Mouse (Mus musculus): ENCODE measurements around the gene Lmna.

Lmna gene

GRCm38 (mm10) chr3:88509692-88510420 is at the start of gene Lmna:
TSS of gene Lmna (minus strand) at chr3:88509956.
- DNase-seq (ENCODE audit: low read depth in 2 of 2, low spot score in 2 of 2): peak; percentile 98

GRCm38 (mm10) chr3:88556616-88557015 is 46.9 kb upstream of the Lmna start:
- no peak for DNase-seq (ENCODE audit: low read depth in 2 of 2, low spot score in 2 of 2)

- no peak for DNase-seq (ENCODE audit: low read depth in 2 of 2, low spot score in 2 of 2)
These were observed 46.0 kb upstream of the Lmna start for GRCm38 (mm10) chr3:88555731-88556130.

- DNase-seq (ENCODE audit: low read depth in 2 of 2, low spot score in 2 of 2): no peak
These were observed 45.4 kb upstream of the Lmna start for GRCm38 (mm10) chr3:88555069-88555605.

- DNase-seq (ENCODE audit: low read depth in 2 of 2, low spot score in 2 of 2): peak in 1 of 2 experiments; percentile 24
These were observed 44.3 kb upstream of the Lmna start for GRCm38 (mm10) chr3:88553880-88554586.

GRCm38 (mm10) chr3:88553525-88553879 is 43.7 kb upstream of the Lmna start, which contains the start of gene Ubqln4:
TSS of gene Ubqln4 (plus strand) at chr3:88553758.
- peak; percentile 75 to 86 for DNase-seq (ENCODE audit: low read depth in 2 of 2, low spot score in 2 of 2)

- DNase-seq (ENCODE audit: low read depth in 2 of 2, low spot score in 2 of 2): peak; percentile 79 to 86
These were observed 43.1 kb upstream of the Lmna start, which contains the start of gene Lamtor2 for GRCm38 (mm10) chr3:88552676-88553524. TSS of gene Lamtor2 (minus strand) at chr3:88553074.

- no peak for DNase-seq (ENCODE audit: low read depth in 2 of 2, low spot score in 2 of 2)
These were observed 42.4 kb upstream of the Lmna start for GRCm38 (mm10) chr3:88552082-88552645.

- DNase-seq (ENCODE audit: low read depth in 2 of 2, low spot score in 2 of 2): no peak
These were observed 41.8 kb upstream of the Lmna start for GRCm38 (mm10) chr3:88551586-88551985.

- no peak for DNase-seq (ENCODE audit: low read depth in 2 of 2, low spot score in 2 of 2)
These were observed 38.6 kb upstream of the Lmna start, which contains the start of gene Rab25 for GRCm38 (mm10) chr3:88548180-88548917. TSS of gene Rab25 (minus strand) at chr3:88548300.

- DNase-seq (ENCODE audit: low read depth in 2 of 2, low spot score in 2 of 2): no peak
These were observed 37.1 kb upstream of the Lmna start for GRCm38 (mm10) chr3:88546674-88547418.

- no peak for DNase-seq (ENCODE audit: low read depth in 2 of 2, low spot score in 2 of 2)
These were observed 35.3 kb upstream of the Lmna start for GRCm38 (mm10) chr3:88544955-88545591.

- no peak for DNase-seq (ENCODE audit: low read depth in 2 of 2, low spot score in 2 of 2)
These were observed 34.8 kb upstream of the Lmna start for GRCm38 (mm10) chr3:88544514-88544913.

- DNase-seq (ENCODE audit: low read depth in 2 of 2, low spot score in 2 of 2): no peak
These were observed 34.1 kb upstream of the Lmna start for GRCm38 (mm10) chr3:88543651-88544410.

GRCm38 (mm10) chr3:88543174-88543573 is 33.4 kb upstream of the Lmna start:
- no peak for DNase-seq (ENCODE audit: low read depth in 2 of 2, low spot score in 2 of 2)

- no peak for DNase-seq (ENCODE audit: low read depth in 2 of 2, low spot score in 2 of 2)
These were observed 32.7 kb upstream of the Lmna start for GRCm38 (mm10) chr3:88542486-88542885.

GRCm38 (mm10) chr3:88541622-88542401 is 32.1 kb upstream of the Lmna start:
- DNase-seq (ENCODE audit: low read depth in 2 of 2, low spot score in 2 of 2): no peak

Measured in CD8-positive naive resting alpha-beta T cell, adult 2 months (primary cell).